Mouse (Mus musculus): ENCODE measurements around the gene Kcnj14.

DNA sequence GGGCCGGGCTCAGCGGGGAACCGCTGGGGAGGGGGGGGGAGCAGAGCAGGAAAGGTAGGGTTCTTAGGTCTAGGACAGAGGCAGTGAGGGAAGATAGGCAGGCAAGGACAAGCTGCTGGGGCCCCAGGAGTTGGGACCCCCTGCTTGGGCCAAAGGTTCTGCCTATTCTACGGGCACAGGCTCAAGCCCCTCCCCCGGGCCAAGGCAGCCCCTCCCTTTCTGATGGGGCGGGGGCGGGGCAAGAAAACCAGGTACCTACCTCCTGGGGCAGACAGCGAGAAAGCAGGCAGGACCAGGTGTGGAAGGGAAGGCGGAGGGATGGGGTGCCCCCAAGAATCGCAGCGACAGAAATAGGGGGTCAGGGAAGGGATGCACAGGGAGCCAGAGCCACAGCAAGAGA is 16.1 kb downstream of the Kcnj14 start:
- TF ChIP-seq CTCF (IDR thresholded peaks at IDR 0.05) (no peak), EP300 (IDR thresholded peaks at IDR 0.05) (no peak)

Measured in lung, postnatal 0 days (tissue).